8 mouse cellular contexts compared by ENCODE assay signal in genomic region chr9:106156419-106156818, GRCm38 (mm10). TPM values are rescaled to one million over a fixed set of nuclear protein-coding genes. Genes with fewer than 3 reads are reported as not detected.
DNase-seq lines count a peak whose midpoint lies in the region; ATAC-seq lines count a peak whose summit lies in the region.

No protein-coding gene starts in this region.

- H3K9me3 ChIP-seq in forebrain, embryonic 13.5 days (replicated peaks): no peaks in the 10 kb centered on the region

- H3K4me3 ChIP-seq in forebrain, embryonic 13.5 days: no peak overlapping the region

- ATAC-seq in forebrain, embryonic 13.5 days: peak; percentile 68

- DNase-seq in right cerebral cortex, adult 2 months (ENCODE audit: low spot score in 2 of 2): peak; percentile 39 to 55
- no peak for DNase-seq in right cerebral cortex, postnatal 36 days (ENCODE audit: low spot score in 2 of 2)
- peak; percentile 64 for DNase-seq in c-Kit-negative CD71-positive TER-119-positive erythroid progenitor cells, embryonic 14.5 days (ENCODE audit: low read depth, low spot score)
- DNase-seq in kidney, postnatal 25 days: peak; percentile 68 to 75
- peak; percentile 64 for DNase-seq in lung, postnatal 36 days
- DNase-seq in right cerebral cortex, postnatal 14 days: peak; percentile 59
- DNase-seq in ovary, postnatal 14 days (ENCODE audit: low spot score): no peak

- WGBS in forebrain, embryonic 13.5 days: 35% methylated on average over 5 of the region's 5 CpGs

- H3K36me3 ChIP-seq in forebrain, embryonic 13.5 days (ENCODE audit: poor library complexity, severe bottlenecking): peaks cover 24% of the 10 kb centered on the region

- peaks cover 33% of the 10 kb centered on the region for H3K4me1 ChIP-seq in forebrain, embryonic 13.5 days

- H3K4me2 ChIP-seq in forebrain, embryonic 13.5 days: no peak overlapping the region

- H3K27ac ChIP-seq in forebrain, embryonic 13.5 days: peak overlapping the region; percentile 60; the same call in 1 of the 2 replicates

- H3K9ac ChIP-seq in forebrain, embryonic 13.5 days: 0 out of 2 replicates have a peak overlapping the region, but pooled peaks have one; percentile 1

- peaks cover 16% of the 10 kb centered on the region; the same call in 1 of the 2 replicates for H3K27me3 ChIP-seq in forebrain, embryonic 13.5 days

RNA-seq across cellular contexts. Expression of gene Glyctk, which starts 1.5 kb away (rescaled TPM):
- 6.4 and 7.9 TPM in 2 replicates for polyA plus RNA-seq in forebrain, embryonic 13.5 days (2015; fragmentation: Nextera tagmentation; extraction: Ambion mirVana)

RNA-seq across cellular contexts. Expression of gene Wdr82, which starts 14.3 kb away (rescaled TPM):
- polyA plus RNA-seq in forebrain, embryonic 13.5 days (2015; fragmentation: Nextera tagmentation; extraction: Ambion mirVana): 33.8 and 40.1 TPM in 2 replicates

RNA-seq across cellular contexts. Expression of gene Ppm1m, which starts 43.1 kb away (rescaled TPM):
- polyA plus RNA-seq in forebrain, embryonic 13.5 days (2015; fragmentation: Nextera tagmentation; extraction: Ambion mirVana): 19.5 and 20.1 TPM in 2 replicates

RNA-seq across cellular contexts. Expression of gene Twf2, which starts 46.5 kb away (rescaled TPM):
- 48.0 and 51.7 TPM in 2 replicates for polyA plus RNA-seq in forebrain, embryonic 13.5 days (2015; fragmentation: Nextera tagmentation; extraction: Ambion mirVana)

RNA-seq across cellular contexts. Expression of gene Col6a4, which starts 59.8 kb away (rescaled TPM):
- polyA plus RNA-seq in forebrain, embryonic 13.5 days (2015; fragmentation: Nextera tagmentation; extraction: Ambion mirVana): 0.49 and 0.50 TPM in 2 replicates

Comparison
In these comparisons a context has a peak if more than half of its experiments do, and no peak if none do; other contexts are left out.
1. DNase-seq: peak in right cerebral cortex, adult 2 months (2 of 2), c-Kit-negative CD71-positive TER-119-positive erythroid progenitor cells, embryonic 14.5 days (single experiment), kidney, postnatal 25 days (2 of 2), lung, postnatal 36 days (single experiment) and right cerebral cortex, postnatal 14 days (single experiment); none in right cerebral cortex, postnatal 36 days (0 of 2) and ovary, postnatal 14 days (single experiment).